Mouse (Mus musculus) small intestine, adult 2 months (tissue): ENCODE measurements around the gene Gldn.

Experiments
- CTCF ChIP-seq: fragments of 200-500 bp; IDR thresholded peaks from 2 replicates; pipeline ENCODE4 v1.5.1; 2012; ENCODE audit warnings: low read depth, mild to moderate bottlenecking, control low read depth, inconsistent platforms, low read length, moderate library complexity, mixed read lengths; ENCODE audit not compliant: insufficient replicate concordance, insufficient read length; ENCODE audit errors: extremely low read depth
- POLR2A ChIP-seq: fragments of 200-500 bp; IDR thresholded peaks from 2 replicates; pipeline ENCODE4 v1.6.1; 2012; ENCODE audit warnings: low read depth, mild to moderate bottlenecking, control low read depth, inconsistent platforms, low read length, moderate library complexity

DNA sequence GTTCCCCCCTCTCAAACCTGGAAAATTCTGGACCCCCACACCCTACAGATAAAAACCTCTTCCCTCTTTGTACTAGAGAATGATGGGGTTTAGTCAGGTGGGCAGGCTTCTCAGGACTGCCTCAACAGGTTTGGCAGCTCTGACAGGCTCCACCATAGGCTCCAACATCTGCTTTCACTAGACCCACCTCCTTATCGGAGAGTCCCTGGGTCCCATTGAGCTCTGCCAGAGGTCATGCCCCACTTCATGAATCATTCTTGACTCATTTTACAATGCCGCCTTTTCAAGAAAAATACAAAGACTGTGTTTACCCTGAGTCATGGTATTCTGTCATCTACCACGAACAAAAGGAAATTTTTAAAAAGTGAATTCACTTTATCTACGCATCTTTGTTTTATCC lies 21.5 kb upstream of the Gldn start:
- TF ChIP-seq CTCF (no peak), POLR2A (no peak)
